Mouse (Mus musculus) lung, embryonic 15.5 days (tissue): ENCODE results near the gene Slco3a1. TPM values are rescaled to one million over a fixed set of nuclear protein-coding genes. Genes with fewer than 3 reads are reported as not detected.

Experiments used
- ATAC-seq: fragments of 200-750 bp; cut with Nextera tagmentation; 2 replicates; pipeline ENCODE4 v1.8.0; 2017; ENCODE audit warnings: moderate number of reproducible peaks, borderline replicate concordance; ENCODE audit not compliant: low FRiP score, low TSS enrichment; ENCODE audit errors: extremely low read depth
- H3K27ac ChIP-seq: fragments of 300-500 bp; sonication (generic); 2 replicates; pipeline ENCODE4 v1.5.1; 2015; ENCODE audit warnings: moderate library complexity, mild to moderate bottlenecking, inconsistent platforms
- H3K27me3 ChIP-seq: fragments of 300-500 bp; sonication (generic); 2 replicates; pipeline ENCODE4 v1.6.1; 2015; ENCODE audit warnings: inconsistent platforms
- H3K36me3 ChIP-seq: fragments of 300-500 bp; sonication (generic); 2 replicates; pipeline ENCODE4 v1.6.1; 2015; ENCODE audit warnings: inconsistent platforms
- H3K4me1 ChIP-seq: fragments of 300-500 bp; sonication (generic); 2 replicates; pipeline ENCODE4 v1.6.1; 2015; ENCODE audit warnings: inconsistent platforms
- H3K4me2 ChIP-seq: fragments of 300-500 bp; sonication (generic); 2 replicates; pipeline ENCODE4 v1.6.1; 2015; ENCODE audit warnings: inconsistent platforms, mild to moderate bottlenecking, moderate library complexity
- H3K4me3 ChIP-seq: fragments of 300-500 bp; sonication (generic); 2 replicates; pipeline ENCODE4 v1.5.1; 2015; ENCODE audit warnings: mild to moderate bottlenecking, inconsistent platforms
- H3K9ac ChIP-seq: fragments of 300-500 bp; sonication (generic); 2 replicates; pipeline ENCODE4 v1.6.1; 2015; ENCODE audit warnings: inconsistent platforms
- H3K9me3 ChIP-seq: fragments of 300-500 bp; sonication (generic); 2 replicates; pipeline ENCODE4 v1.6.1; 2016; ENCODE audit warnings: inconsistent platforms
- WGBS: fragments of 180-500 bp; shearing (Covaris S2); methylation state at CpG from one replicate; pipeline ENCODE4 v1.1.7; 2015; 5-methylcytosine and 5-hydroxymethylcytosine counted together
- polyA plus RNA-seq: library from polyadenylated mRNA; unstranded; fragments of >200 nt; fragmentation: Nextera tagmentation; extraction: Ambion mirVana; gene quantifications from 2 replicates; pipeline ENCODE4 v1.2.1, GENCODE M21; 2015

The Slco3a1 gene
- polyA plus RNA-seq, 1 experiment from 2014 or later: 8.9 TPM

- H3K27me3 ChIP-seq: no peaks in the 10 kb centered on the region
- H3K4me2 ChIP-seq: no peak overlapping the region
- no peaks in the 10 kb centered on the region for H3K9me3 ChIP-seq
- no peak overlapping the region for H3K9ac ChIP-seq
- H3K4me3 ChIP-seq: no peak overlapping the region
- H3K4me1 ChIP-seq: no peaks in the 10 kb centered on the region
- ATAC-seq: no peak
- H3K36me3 ChIP-seq: no peaks in the 10 kb centered on the region
- WGBS: 55% methylated on average over 2 of the region's 2 CpGs
- no peak overlapping the region for H3K27ac ChIP-seq
Observed at GRCm38 (mm10) chr7:74451047-74451446, 103.5 kb downstream of the Slco3a1 start.

- no peaks in the 10 kb centered on the region for H3K36me3 ChIP-seq
- no peak for ATAC-seq
- no peaks in the 10 kb centered on the region for H3K4me1 ChIP-seq
Observed at GRCm38 (mm10) chr7:74449802-74450201, 104.8 kb downstream of the Slco3a1 start.

GRCm38 (mm10) chr7:74447781-74448180 lies 106.8 kb downstream of the Slco3a1 start:
- no peaks in the 10 kb centered on the region for H3K36me3 ChIP-seq
- H3K4me1 ChIP-seq: no peaks in the 10 kb centered on the region
- WGBS: 14% methylated on average over 2 of the region's 2 CpGs
- H3K4me3 ChIP-seq: no peak overlapping the region
- H3K9ac ChIP-seq: no peak overlapping the region
- H3K27me3 ChIP-seq: no peaks in the 10 kb centered on the region
- ATAC-seq: no peak
- H3K9me3 ChIP-seq: no peaks in the 10 kb centered on the region
- no peak overlapping the region for H3K27ac ChIP-seq
- H3K4me2 ChIP-seq: no peak overlapping the region

More at GRCm38 (mm10) chr7:74449802-74450201, 104.8 kb downstream of the Slco3a1 start:
- Histone ChIP-seq H3K27ac (no peak overlapping the region), H3K4me3 (no peak overlapping the region), H3K4me2 (no peak overlapping the region), H3K27me3 (no peaks in the 10 kb centered on the region), H3K9ac (no peak overlapping the region), H3K9me3 (no peaks in the 10 kb centered on the region)
- 93% methylated on average over 1 of the region's 1 CpGs for WGBS

GRCm38 (mm10) chr7:74445148-74445547 lies 109.4 kb downstream of the Slco3a1 start:
- no peak overlapping the region for H3K27ac ChIP-seq
- H3K4me2 ChIP-seq: no peak overlapping the region
- no peaks in the 10 kb centered on the region for H3K9me3 ChIP-seq
- H3K36me3 ChIP-seq: no peaks in the 10 kb centered on the region
- 72% methylated on average over 5 of the region's 5 CpGs for WGBS
- no peak overlapping the region for H3K9ac ChIP-seq
- no peak overlapping the region for H3K4me3 ChIP-seq
- H3K27me3 ChIP-seq: no peaks in the 10 kb centered on the region
- H3K4me1 ChIP-seq: no peaks in the 10 kb centered on the region
- no peak for ATAC-seq

- no peak overlapping the region for H3K4me2 ChIP-seq
Observed at GRCm38 (mm10) chr7:74442380-74442779, 112.2 kb downstream of the Slco3a1 start.

GRCm38 (mm10) chr7:74437534-74437933 lies 117.0 kb downstream of the Slco3a1 start:
- Histone ChIP-seq H3K9me3 (no peaks in the 10 kb centered on the region), H3K9ac (no peak overlapping the region), H3K4me2 (no peak overlapping the region), H3K4me3 (no peak overlapping the region), H3K27ac (no peak overlapping the region), H3K36me3 (no peaks in the 10 kb centered on the region), H3K4me1 (peaks cover 9% of the 10 kb centered on the region), H3K27me3 (no peaks in the 10 kb centered on the region)
- no peak for ATAC-seq
- WGBS: 46% methylated on average over 1 of the region's 1 CpGs

More at GRCm38 (mm10) chr7:74442380-74442779, 112.2 kb downstream of the Slco3a1 start:
- 70% methylated on average over 5 of the region's 5 CpGs for WGBS
- no peak overlapping the region for H3K4me3 ChIP-seq
- H3K27ac ChIP-seq: no peak overlapping the region
- H3K9me3 ChIP-seq: no peaks in the 10 kb centered on the region
- H3K4me1 ChIP-seq: no peaks in the 10 kb centered on the region
- H3K36me3 ChIP-seq: no peaks in the 10 kb centered on the region
- ATAC-seq: no peak
- no peaks in the 10 kb centered on the region for H3K27me3 ChIP-seq
- no peak overlapping the region for H3K9ac ChIP-seq

- WGBS: 60% methylated on average over 2 of the region's 2 CpGs
- no peak overlapping the region for H3K4me3 ChIP-seq
- peaks cover 9% of the 10 kb centered on the region for H3K4me1 ChIP-seq
- no peaks in the 10 kb centered on the region for H3K27me3 ChIP-seq
- no peak overlapping the region for H3K9ac ChIP-seq
- H3K36me3 ChIP-seq: no peaks in the 10 kb centered on the region
- no peaks in the 10 kb centered on the region for H3K9me3 ChIP-seq
- no peak for ATAC-seq
- H3K27ac ChIP-seq: peak overlapping the region; percentile 7; the same call in 1 of the 2 replicates
- H3K4me2 ChIP-seq: no peak overlapping the region
Observed at GRCm38 (mm10) chr7:74436642-74437041, 117.9 kb downstream of the Slco3a1 start.

- ATAC-seq: 0 out of 2 replicates have a peak, but pooled peaks have one; percentile 31
- WGBS: 47% methylated on average over 2 of the region's 2 CpGs
Observed at GRCm38 (mm10) chr7:74432950-74433349, 121.6 kb downstream of the Slco3a1 start.

GRCm38 (mm10) chr7:74429252-74429651 lies 125.3 kb downstream of the Slco3a1 start:
- peaks cover 24% of the 10 kb centered on the region for H3K4me1 ChIP-seq
- no peak overlapping the region for H3K4me3 ChIP-seq
- H3K27ac ChIP-seq: no peak overlapping the region
- no peak overlapping the region for H3K4me2 ChIP-seq
- no peaks in the 10 kb centered on the region for H3K36me3 ChIP-seq
- H3K9me3 ChIP-seq: no peaks in the 10 kb centered on the region
- H3K27me3 ChIP-seq: no peaks in the 10 kb centered on the region
- no peak for ATAC-seq
- no peak overlapping the region for H3K9ac ChIP-seq
- 55% methylated on average over 3 of the region's 3 CpGs for WGBS

More at GRCm38 (mm10) chr7:74432950-74433349, 121.6 kb downstream of the Slco3a1 start:
- Histone ChIP-seq H3K4me3 (no peak overlapping the region), H3K9ac (no peak overlapping the region), H3K36me3 (no peaks in the 10 kb centered on the region), H3K4me2 (no peak overlapping the region), H3K4me1 (peaks cover 9% of the 10 kb centered on the region), H3K27ac (peak overlapping the region; percentile 34; the same call in 1 of the 2 replicates), H3K9me3 (no peaks in the 10 kb centered on the region), H3K27me3 (no peaks in the 10 kb centered on the region)

GRCm38 (mm10) chr7:74427135-74427534 lies 127.4 kb downstream of the Slco3a1 start:
- ATAC-seq: no peak
- peaks cover 29% of the 10 kb centered on the region for H3K4me1 ChIP-seq
- WGBS: 36% methylated on average over 1 of the region's 1 CpGs
- no peak overlapping the region for H3K4me3 ChIP-seq
- no peaks in the 10 kb centered on the region for H3K9me3 ChIP-seq
- H3K27me3 ChIP-seq: no peaks in the 10 kb centered on the region
- H3K9ac ChIP-seq: no peak overlapping the region
- H3K36me3 ChIP-seq: no peaks in the 10 kb centered on the region
- no peak overlapping the region for H3K27ac ChIP-seq
- H3K4me2 ChIP-seq: no peak overlapping the region

- peaks cover 29% of the 10 kb centered on the region for H3K4me1 ChIP-seq
- peak overlapping the region; percentile 49; the same call in 1 of the 2 replicates for H3K27ac ChIP-seq
- H3K9ac ChIP-seq: no peak overlapping the region
- H3K4me2 ChIP-seq: no peak overlapping the region
- no peak overlapping the region for H3K4me3 ChIP-seq
- no peaks in the 10 kb centered on the region for H3K9me3 ChIP-seq
- H3K27me3 ChIP-seq: 0 out of 2 replicates have a peak, but pooled peaks cover 4% of the 10 kb centered on the region
- 48% methylated on average over 1 of the region's 1 CpGs for WGBS
- H3K36me3 ChIP-seq: no peaks in the 10 kb centered on the region
- ATAC-seq: no peak
Observed at GRCm38 (mm10) chr7:74425941-74426340, 128.6 kb downstream of the Slco3a1 start.

- no peak overlapping the region for H3K9ac ChIP-seq
- peaks cover 29% of the 10 kb centered on the region for H3K4me1 ChIP-seq
- peak overlapping the region; percentile 75 for H3K27ac ChIP-seq
- no peaks in the 10 kb centered on the region for H3K36me3 ChIP-seq
- H3K4me3 ChIP-seq: no peak overlapping the region
- 0 out of 2 replicates have a peak, but pooled peaks cover 4% of the 10 kb centered on the region for H3K27me3 ChIP-seq
- peak; percentile 71 for ATAC-seq
- H3K9me3 ChIP-seq: no peaks in the 10 kb centered on the region
- no peak overlapping the region for H3K4me2 ChIP-seq
- 34% methylated on average over 9 of the region's 9 CpGs for WGBS
Observed at GRCm38 (mm10) chr7:74423928-74424850, 130.4 kb downstream of the Slco3a1 start.
